Mouse (Mus musculus): ENCODE results near the gene Dapk2.

DNA sequence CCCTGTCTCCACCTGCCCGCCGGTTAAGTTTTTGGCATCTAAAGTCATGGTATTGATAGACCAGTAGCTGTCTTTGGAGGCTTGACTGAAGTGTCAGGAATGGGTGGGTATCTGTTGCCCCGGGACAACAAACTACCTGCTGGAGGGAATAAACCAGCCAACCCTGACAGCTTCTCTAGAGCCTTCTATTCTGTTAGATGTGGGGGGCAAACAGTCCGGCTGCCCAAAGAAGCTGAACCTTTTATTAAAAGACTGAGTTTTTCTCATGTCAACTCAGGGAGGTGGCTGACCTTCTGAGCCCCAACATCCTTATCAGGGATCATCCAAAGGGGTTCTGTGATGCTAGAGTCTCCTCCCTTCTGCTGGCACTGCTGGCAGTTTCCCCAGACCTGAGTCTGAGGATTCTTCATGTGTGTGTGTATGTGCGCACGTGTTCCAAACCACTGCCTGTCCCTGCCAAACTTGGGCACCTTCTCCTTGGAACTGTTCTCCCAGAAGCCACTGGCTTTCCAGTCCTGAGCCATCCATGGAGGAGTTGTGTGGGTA, 935 bp downstream of the Dapk2 start:
- no peak for TF ChIP-seq EP300 (IDR thresholded peaks at IDR 0.05; ENCODE audit: low read depth)
- TF ChIP-seq CTCF (IDR thresholded peaks at IDR 0.05; ENCODE audit: low read depth), result no peak
